In genomic region chr7:66060066-66060956, GRCm38 (mm10) we compare ENCODE assay signal across 8 mouse cellular contexts. TPM values are rescaled to one million over a fixed set of nuclear protein-coding genes. Genes with fewer than 3 reads are reported as not detected.
DNase-seq lines count a peak whose midpoint lies in the region; ATAC-seq and TF ChIP-seq lines count a peak whose summit lies in the region.

No protein-coding gene starts in this region.

- peak overlapping the region; percentile 76 for H3K27ac ChIP-seq in hindbrain, embryonic 12.5 days

- peak; percentile 80 for ATAC-seq in Patski
- peak; percentile 95 for ATAC-seq in hindbrain, embryonic 12.5 days (ENCODE audit: low FRiP score)

- no peaks in the 10 kb centered on the region for H3K27me3 ChIP-seq in Patski
- no peaks in the 10 kb centered on the region; the same call in 1 of the 2 replicates for H3K27me3 ChIP-seq in hindbrain, embryonic 12.5 days

- no peak for TF ChIP-seq CTCF in Patski (IDR thresholded peaks at IDR 0.05)

- H3K4me1 ChIP-seq in hindbrain, embryonic 12.5 days = peaks cover 19% of the 10 kb centered on the region

- no peak for DNase-seq in Patski (ENCODE audit: low read depth, low spot score)
- DNase-seq in cerebellum, postnatal 10 days = peak; percentile 91 to 95
- peak; percentile 68 to 85 for DNase-seq in frontal cortex, postnatal 10 days (ENCODE audit: low spot score in 2 of 2)
- peak; percentile 81 to 87 for DNase-seq in layer of hippocampus, postnatal 25 days (ENCODE audit: extremely low spot score in 1 of 2, low spot score in 1 of 2)
- peak; percentile 87 for DNase-seq in lung, postnatal 14 days
- peak; percentile 87 for DNase-seq in ovary, postnatal 36 days (ENCODE audit: low spot score)
- peak; percentile 92 for DNase-seq in thymus, postnatal 14 days

- under 1% methylated on average over 62 of the region's 64 CpGs for WGBS in hindbrain, embryonic 12.5 days

- peak overlapping the region; percentile 93 for H3K9ac ChIP-seq in hindbrain, embryonic 12.5 days

- peaks cover 20% of the 10 kb centered on the region for H3K36me3 ChIP-seq in hindbrain, embryonic 12.5 days

- POLR2A ChIA-PET in Patski (lab: Charles Lee) = interaction anchor here (1.2 kb wide), 1 partner anchor 18 kb away, joined by 3 read pairs; no protein-coding TSS in a partner anchor

- H3K9me3 ChIP-seq in hindbrain, embryonic 12.5 days (replicated peaks) = no peaks in the 10 kb centered on the region

- in situ Hi-C loops in Patski (cut with MboI; ENCODE audit: low pct_unique_long_range_greater_than_20kb) = loop anchor here (25.0 kb wide), 1 partner anchor 723 kb away; no protein-coding TSS in a partner anchor

- peak overlapping the region; percentile 88 for H3K4me2 ChIP-seq in hindbrain, embryonic 12.5 days (replicated peaks)

- CTCF ChIA-PET in Patski (lab: Charles Lee) = interaction anchor here (1.2 kb wide), 1 partner anchor 20 kb away, joined by 4 read pairs; no protein-coding TSS in a partner anchor

- peak overlapping the region; percentile 95 for H3K4me3 ChIP-seq in hindbrain, embryonic 12.5 days

RNA-seq across cellular contexts. Expression of gene Snrpa1, which starts 1.5 kb away (rescaled TPM):
- 54.6 TPM for polyA plus RNA-seq in Patski (2021)
- 174 and 175 TPM in 2 replicates for polyA plus RNA-seq in hindbrain, embryonic 12.5 days (2016; fragmentation: Nextera tagmentation; extraction: Ambion mirVana)
- total RNA-seq in layer of hippocampus, postnatal 25 days (2021) = 10 to 100 TPM; 36.8 to 37.5 TPM

RNA-seq across cellular contexts. Expression of gene Gm45213, which starts 16.9 kb away (rescaled TPM):
- polyA plus RNA-seq in Patski (2021) = not detected
- not detected in 2 replicates for polyA plus RNA-seq in hindbrain, embryonic 12.5 days (2016; fragmentation: Nextera tagmentation; extraction: Ambion mirVana)
- total RNA-seq in layer of hippocampus, postnatal 25 days (2021) = not detected

RNA-seq across cellular contexts. Expression of gene Selenos, which starts 19.1 kb away (rescaled TPM):
- 95.1 TPM for polyA plus RNA-seq in Patski (2021)
- polyA plus RNA-seq in hindbrain, embryonic 12.5 days (2016; fragmentation: Nextera tagmentation; extraction: Ambion mirVana) = 82.2 and 83.7 TPM in 2 replicates
- total RNA-seq in layer of hippocampus, postnatal 25 days (2021) = 10 to 100 TPM; 54.0 to 56.2 TPM

RNA-seq across cellular contexts. Expression of gene Chsy1, which starts 49.0 kb away (rescaled TPM):
- 15.1 TPM for polyA plus RNA-seq in Patski (2021)
- 15.6 and 16.1 TPM in 2 replicates for polyA plus RNA-seq in hindbrain, embryonic 12.5 days (2016; fragmentation: Nextera tagmentation; extraction: Ambion mirVana)
- 10 to 100 TPM; 17.6 to 18.3 TPM for total RNA-seq in layer of hippocampus, postnatal 25 days (2021)
